Mouse (Mus musculus) frontal cortex, postnatal 10 days (tissue): ENCODE measurements around the gene 2410131K14Rik.

Experiments
- DNase-seq, 2 experiments: peaks; one replicate each; pipeline ENCODE4 v3.0.0; 2022; ENCODE audit warnings: low spot score in 2 of 2, mixed read lengths in 1 of 2

Gene 2410131K14Rik

GRCm38 (mm10) chr5:118311251-118311650 is 66.2 kb downstream of the 2410131K14Rik start:
- DNase-seq = no peak

GRCm38 (mm10) chr5:118313766-118314165 is 68.7 kb downstream of the 2410131K14Rik start:
- DNase-seq = no peak
